ENCODE assay signal across 22 mouse cellular contexts in the genomic region with DNA sequence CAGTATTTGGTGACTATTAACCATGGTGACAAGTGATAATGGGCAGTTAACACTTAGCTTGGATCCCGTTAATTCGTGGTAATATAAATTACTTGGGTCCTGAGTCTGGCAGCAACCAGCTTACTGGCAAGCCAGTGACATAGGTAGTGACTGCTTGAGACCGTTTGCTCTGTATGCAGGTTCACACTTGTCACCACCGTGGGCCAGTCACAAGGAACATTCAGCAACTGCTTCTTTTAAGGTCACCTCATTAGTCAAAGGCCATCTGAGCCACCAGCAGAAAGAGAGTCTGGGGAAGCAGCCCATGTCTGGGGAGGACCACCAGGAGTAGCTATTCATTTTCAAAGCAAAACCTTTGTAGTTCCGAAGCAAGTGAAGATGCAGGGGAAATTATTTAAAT.
DNase-seq lines count a peak whose midpoint lies in the region; ATAC-seq and TF ChIP-seq lines count a peak whose summit lies in the region.
"Had no signal": no experiment of that assay in that cellular context is flagged by ENCODE, and none has a peak within 500 bp of the region (broad histone marks: within the 10 kb centered on the region; RNA-seq: fewer than 3 reads in every experiment).

No protein-coding gene starts in this region.

- H3K4me1 ChIP-seq in heart, embryonic 10.5 days = peaks cover 4% of the 10 kb centered on the region; the same call in 1 of the 2 replicates
- H3K4me1 ChIP-seq in midbrain, embryonic 11.5 days (ENCODE audit: control insufficient read depth, insufficient read depth, low read length) = no peaks in the 10 kb centered on the region; the same call in 1 of the 2 replicates
- H3K4me1 ChIP-seq in midbrain, embryonic 16.5 days (ENCODE audit: control insufficient read depth, insufficient read depth, low read length) = peaks cover 2% of the 10 kb centered on the region; the same call in 1 of the 2 replicates

- H3K27me3 ChIP-seq in heart, embryonic 10.5 days (ENCODE audit: insufficient read depth, poor library complexity, severe bottlenecking) = peaks cover 64% of the 10 kb centered on the region
- H3K27me3 ChIP-seq in midbrain, embryonic 11.5 days (ENCODE audit: control insufficient read depth, insufficient read depth, low read length) = peaks cover 21% of the 10 kb centered on the region
- no peaks in the 10 kb centered on the region; the same call in 1 of the 2 replicates for H3K27me3 ChIP-seq in midbrain, embryonic 16.5 days (ENCODE audit: control insufficient read depth, insufficient read depth, low read depth, low read length)
- H3K27me3 ChIP-seq: Patski had no signal

- no peak overlapping the region for H3K4me2 ChIP-seq in midbrain, embryonic 11.5 days
- H3K4me2 ChIP-seq in midbrain, embryonic 16.5 days (ENCODE audit: low read length) = no peak overlapping the region

- ATAC-seq in midbrain, embryonic 11.5 days (ENCODE audit: low FRiP score) = no peak
- no peak for ATAC-seq in midbrain, embryonic 16.5 days
- ATAC-seq: activated CD4-positive, CD25-positive, alpha-beta regulatory T cell, adult 4 months; CD4-positive, CD25-positive, alpha-beta regulatory T cell, adult 4 months; Patski had no signal

- no peak overlapping the region for H3K9ac ChIP-seq in midbrain, embryonic 11.5 days (ENCODE audit: low read length)
- no peak overlapping the region for H3K9ac ChIP-seq in midbrain, embryonic 16.5 days (ENCODE audit: low read depth, low read length)

- peak; percentile 33 for DNase-seq in heart, adult 11 months
- no peak for DNase-seq in heart, adult 8-10 months (ENCODE audit: low spot score)
- peak; percentile 58 for DNase-seq in heart, embryonic 10.5 days (ENCODE audit: low spot score)
- no peak for DNase-seq in heart, postnatal 25 days (ENCODE audit: low spot score)
- DNase-seq in midbrain, embryonic 11.5 days (ENCODE audit: low spot score, missing footprints) = peak; percentile 62
- DNase-seq in brain, embryonic 14.5 days (ENCODE audit: low read depth) = peak; percentile 54
- DNase-seq in gastrocnemius, adult 2 months = no peak
- DNase-seq: adrenal gland, adult 2 months; adrenal gland, adult 8-10 months; adrenal gland, postnatal 10 days; adrenal gland, postnatal 14 days; adrenal gland, postnatal 25 days; adrenal gland, postnatal 36 days; B cell, adult 2 months; cerebellum, adult 11 months; cerebellum, adult 11-12 months; cerebellum, adult 18-20 months had no signal

- TF ChIP-seq CTCF in brain, embryonic 14.5 days (IDR thresholded peaks at IDR 0.05; ENCODE audit: borderline replicate concordance, extremely low read depth, insufficient read depth, insufficient read length) = no peak
- no peak for TF ChIP-seq CTCF in gastrocnemius, adult 2 months (IDR thresholded peaks at IDR 0.05)

- no peak overlapping the region for H3K27ac ChIP-seq in heart, embryonic 10.5 days
- H3K27ac ChIP-seq in midbrain, embryonic 11.5 days (ENCODE audit: low read depth, low read length) = no peak overlapping the region
- H3K27ac ChIP-seq in midbrain, embryonic 16.5 days (ENCODE audit: low read length) = no peak overlapping the region
- H3K27ac ChIP-seq in gastrocnemius, adult 2 months = no peak overlapping the region

- no peak for TF ChIP-seq POLR2A in brain, embryonic 14.5 days (IDR thresholded peaks at IDR 0.05; ENCODE audit: borderline replicate concordance, extremely low read depth, insufficient read depth, insufficient read length, poor library complexity, severe bottlenecking)

- no peaks in the 10 kb centered on the region for H3K9me3 ChIP-seq in heart, embryonic 10.5 days
- no peaks in the 10 kb centered on the region for H3K9me3 ChIP-seq in midbrain, embryonic 11.5 days (ENCODE audit: control insufficient read depth, low read length)
- no peaks in the 10 kb centered on the region for H3K9me3 ChIP-seq in midbrain, embryonic 16.5 days (replicated peaks; ENCODE audit: control insufficient read depth, low read length, poor library complexity, severe bottlenecking)

- intact Hi-C loops in heart, postnatal 25 days (cut with DNase I) = no loop called here
- intact Hi-C loops in gastrocnemius, adult 2 months (cut with DNase I) = no loop called here

- WGBS in heart, embryonic 10.5 days = 38% methylated on average over 5 of the region's 5 CpGs
- 65% methylated on average over 5 of the region's 5 CpGs for WGBS in midbrain, embryonic 11.5 days
- 50% methylated on average over 5 of the region's 5 CpGs for WGBS in midbrain, embryonic 16.5 days

- no peak overlapping the region for H3K4me3 ChIP-seq in heart, embryonic 10.5 days
- no peak overlapping the region for H3K4me3 ChIP-seq in midbrain, embryonic 11.5 days (ENCODE audit: low read depth, low read length)
- no peak overlapping the region for H3K4me3 ChIP-seq in midbrain, embryonic 16.5 days (ENCODE audit: low read depth, low read length)
- no peak overlapping the region for H3K4me3 ChIP-seq in gastrocnemius, adult 2 months

- no peaks in the 10 kb centered on the region for H3K36me3 ChIP-seq in heart, embryonic 10.5 days
- no peaks in the 10 kb centered on the region for H3K36me3 ChIP-seq in midbrain, embryonic 11.5 days (ENCODE audit: control insufficient read depth, insufficient read depth, low read length)
- H3K36me3 ChIP-seq in midbrain, embryonic 16.5 days (ENCODE audit: control insufficient read depth, insufficient read depth, low read length) = no peaks in the 10 kb centered on the region
- H3K36me3 ChIP-seq: G1E had no signal

Comparison
In these comparisons a context has a peak if more than half of its experiments do, and no peak if none do; other contexts are left out.
1. DNase-seq: peak in heart, adult 11 months (single experiment), heart, embryonic 10.5 days (single experiment), midbrain, embryonic 11.5 days (single experiment) and brain, embryonic 14.5 days (single experiment); none in heart, adult 8-10 months (single experiment), heart, postnatal 25 days (single experiment) and gastrocnemius, adult 2 months (single experiment).